Mouse (Mus musculus): ENCODE results near the gene Rnh1.

The Rnh1 gene

DNA sequence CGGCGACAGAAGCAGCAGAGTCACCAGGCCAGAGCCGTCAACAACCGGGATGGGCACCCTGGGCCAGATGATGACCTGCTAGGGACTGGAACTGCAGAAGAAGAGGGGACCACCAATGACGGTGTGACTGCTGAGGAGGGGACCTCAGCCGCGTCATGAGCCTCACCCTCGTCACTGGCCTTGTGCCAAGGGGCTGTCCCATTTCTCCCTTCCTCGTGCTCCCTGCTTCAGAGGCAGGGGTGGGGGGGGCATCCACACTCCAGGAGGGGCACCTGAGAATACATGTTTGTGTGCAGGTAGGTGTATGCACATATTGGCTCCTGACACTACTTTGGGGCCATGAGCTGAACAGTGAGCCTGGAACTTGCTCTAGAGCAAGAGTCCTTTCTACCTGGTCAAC lies 17.3 kb downstream of the Rnh1 start:
- no peak for DNase-seq

DNA sequence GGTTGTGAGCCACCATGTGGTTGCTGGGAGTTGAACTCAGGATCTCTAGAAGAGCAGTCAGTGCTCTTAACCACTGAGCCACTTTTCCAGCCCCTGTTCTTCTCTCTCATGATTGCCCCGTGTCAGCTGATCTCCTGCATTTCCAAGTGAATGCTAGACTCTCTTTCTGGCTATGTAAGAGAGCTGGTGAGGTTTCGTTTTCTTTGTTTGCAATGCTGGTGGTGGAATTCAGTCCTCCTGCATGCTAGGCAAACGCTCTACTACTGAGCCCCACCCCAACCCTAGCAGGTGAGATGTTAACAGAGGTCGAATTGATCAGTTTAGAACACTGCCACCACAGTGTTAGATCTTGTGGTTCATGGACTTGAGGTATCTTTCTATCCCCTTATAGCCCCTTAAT lies 24.0 kb downstream of the Rnh1 start:
- DNase-seq: no peak

DNA sequence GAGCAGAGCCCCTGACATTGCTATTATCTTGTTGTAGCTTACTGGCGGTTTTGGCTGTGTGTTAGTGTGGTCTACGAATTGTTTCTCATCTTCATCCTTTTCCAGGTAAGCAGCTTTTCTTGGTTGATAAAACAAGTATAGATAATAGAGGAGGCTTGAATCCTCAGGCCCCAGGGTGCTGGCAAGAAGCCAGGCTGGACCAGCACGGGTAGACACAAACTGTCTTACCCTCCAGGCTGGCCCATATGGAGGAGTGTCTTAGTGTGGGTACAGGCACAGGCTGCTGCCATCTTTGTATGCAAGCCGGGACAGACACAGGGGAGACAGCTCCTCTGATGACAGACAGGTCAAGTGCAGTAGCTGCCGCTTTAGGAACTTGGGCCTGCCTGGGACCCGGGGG lies 25.6 kb downstream of the Rnh1 start:
- no peak for DNase-seq

DNA sequence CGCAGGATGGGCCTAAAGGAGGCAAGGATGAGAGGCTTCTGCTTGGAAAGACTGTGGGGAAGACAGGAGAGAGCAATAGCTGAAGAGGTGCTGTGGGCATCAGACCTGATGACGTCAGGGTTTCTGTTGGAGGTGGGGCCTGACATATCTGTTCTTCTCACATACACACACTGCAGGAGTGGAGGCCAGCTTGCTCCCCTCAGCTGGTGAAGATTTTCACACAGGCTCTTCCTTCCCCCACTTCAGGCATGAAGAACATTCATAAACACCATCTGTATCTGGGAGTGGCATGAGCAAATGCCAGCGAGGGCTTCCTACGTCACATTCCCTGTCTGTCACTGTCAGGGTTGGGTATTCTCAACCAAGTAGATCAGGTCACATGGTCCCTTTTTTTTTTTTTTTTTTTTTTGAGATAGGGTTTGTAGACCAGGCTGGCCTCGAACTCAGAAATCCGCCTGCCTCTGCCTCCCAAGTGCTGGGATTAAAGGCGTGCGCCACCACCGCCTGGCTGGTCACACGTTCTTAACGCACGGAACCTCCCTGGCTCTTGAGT lies 26.5 kb downstream of the Rnh1 start:
- DNase-seq: no peak

DNA sequence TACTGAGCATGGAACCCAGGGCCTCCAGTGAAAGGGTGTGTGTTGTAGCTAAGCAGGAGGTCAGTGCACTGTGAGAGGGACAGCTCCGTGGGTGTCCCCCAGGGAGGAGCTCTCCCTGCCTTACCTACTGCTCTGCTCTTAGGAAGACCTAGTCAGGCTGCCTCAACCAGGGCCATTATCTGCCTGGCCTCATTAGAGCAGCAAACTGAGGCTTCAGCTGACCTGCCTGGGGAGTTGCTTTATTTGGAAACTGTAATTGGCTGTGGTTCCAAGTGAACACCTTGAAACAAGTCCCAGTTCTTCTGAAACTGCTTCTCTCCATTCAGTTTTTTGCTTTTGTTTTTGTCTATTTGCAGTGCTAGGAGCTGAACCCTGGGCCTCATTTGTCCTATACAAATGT lies 27.3 kb downstream of the Rnh1 start:
- no peak for DNase-seq

DNA sequence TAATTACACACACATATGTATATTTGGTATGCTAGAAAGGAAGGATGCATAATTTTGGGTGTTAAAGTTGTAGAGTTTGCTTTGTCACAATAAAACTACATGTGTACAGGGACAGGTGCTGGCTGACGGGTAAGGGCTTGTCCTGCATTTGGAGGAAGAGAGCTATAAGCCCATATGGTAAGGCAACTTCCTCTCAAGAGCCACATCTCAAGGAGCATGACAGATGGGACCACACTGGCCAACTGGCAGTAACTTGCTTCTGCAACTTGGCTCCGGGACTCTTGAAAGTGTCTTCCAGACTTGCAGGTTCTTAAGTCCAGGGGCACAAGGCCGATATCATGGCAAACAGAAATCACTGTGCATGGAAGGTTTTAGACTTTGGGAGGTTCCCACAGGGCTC lies 28.0 kb downstream of the Rnh1 start:
- no peak for DNase-seq

DNA sequence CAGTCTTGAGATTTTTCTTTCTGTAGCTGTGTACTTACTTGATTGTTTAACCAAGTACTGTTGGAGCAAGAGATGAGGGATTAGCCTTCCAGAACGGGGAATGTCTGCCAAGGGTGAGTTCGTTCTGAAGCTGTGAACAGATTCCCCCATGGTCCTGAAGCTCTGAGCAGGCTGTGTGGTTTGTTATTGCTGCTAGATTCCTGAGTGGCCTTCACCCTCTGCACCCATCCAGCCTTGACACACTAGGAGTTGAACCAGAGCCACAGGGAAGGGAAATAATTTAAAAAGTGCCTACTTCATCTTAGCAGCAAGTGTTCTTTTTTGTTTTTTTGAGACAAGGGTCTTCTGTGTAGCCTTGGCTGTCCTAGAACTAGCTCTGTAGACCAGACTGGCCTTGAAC lies 28.8 kb downstream of the Rnh1 start:
- DNase-seq: no peak

DNA sequence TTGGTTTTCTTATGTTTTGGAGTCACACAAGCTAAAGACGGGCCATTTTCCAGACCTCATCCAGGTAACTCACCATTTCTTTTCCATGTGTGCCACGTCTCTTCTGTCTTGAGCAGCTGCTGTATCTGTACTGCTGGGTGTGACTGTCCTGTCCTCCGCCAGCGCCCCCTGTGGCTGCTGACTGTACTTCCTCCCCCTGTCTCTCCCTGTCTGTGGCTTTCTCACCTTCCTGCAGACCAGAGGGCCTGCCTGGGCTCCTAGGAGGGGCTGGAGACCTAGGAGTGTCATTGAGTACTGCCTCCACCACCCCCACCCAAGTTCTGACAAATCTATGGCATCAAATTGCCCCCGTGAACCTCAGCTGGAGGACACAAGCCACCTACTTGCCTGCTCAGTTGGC lies 29.5 kb downstream of the Rnh1 start:
- DNase-seq: no peak

DNA sequence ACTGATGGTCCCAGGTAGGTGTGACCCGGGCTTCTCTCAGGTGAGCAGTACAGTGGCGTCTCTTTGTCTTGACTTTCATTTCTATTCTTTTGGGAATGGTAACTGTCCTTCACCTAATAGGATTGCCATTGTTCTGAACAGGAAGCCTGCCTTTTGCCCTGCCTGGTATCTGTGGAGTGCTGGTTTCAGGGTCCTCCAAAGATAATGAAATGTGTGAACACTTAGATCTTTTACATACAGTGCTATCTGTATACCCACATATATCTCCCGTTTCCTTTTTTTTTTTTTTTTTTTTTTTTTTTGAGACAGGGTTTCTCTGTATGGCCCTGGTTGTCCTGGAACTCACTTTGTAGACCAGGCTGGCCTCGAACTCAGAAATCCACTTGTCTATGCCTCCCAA lies 31.3 kb downstream of the Rnh1 start:
- no peak for DNase-seq

DNA sequence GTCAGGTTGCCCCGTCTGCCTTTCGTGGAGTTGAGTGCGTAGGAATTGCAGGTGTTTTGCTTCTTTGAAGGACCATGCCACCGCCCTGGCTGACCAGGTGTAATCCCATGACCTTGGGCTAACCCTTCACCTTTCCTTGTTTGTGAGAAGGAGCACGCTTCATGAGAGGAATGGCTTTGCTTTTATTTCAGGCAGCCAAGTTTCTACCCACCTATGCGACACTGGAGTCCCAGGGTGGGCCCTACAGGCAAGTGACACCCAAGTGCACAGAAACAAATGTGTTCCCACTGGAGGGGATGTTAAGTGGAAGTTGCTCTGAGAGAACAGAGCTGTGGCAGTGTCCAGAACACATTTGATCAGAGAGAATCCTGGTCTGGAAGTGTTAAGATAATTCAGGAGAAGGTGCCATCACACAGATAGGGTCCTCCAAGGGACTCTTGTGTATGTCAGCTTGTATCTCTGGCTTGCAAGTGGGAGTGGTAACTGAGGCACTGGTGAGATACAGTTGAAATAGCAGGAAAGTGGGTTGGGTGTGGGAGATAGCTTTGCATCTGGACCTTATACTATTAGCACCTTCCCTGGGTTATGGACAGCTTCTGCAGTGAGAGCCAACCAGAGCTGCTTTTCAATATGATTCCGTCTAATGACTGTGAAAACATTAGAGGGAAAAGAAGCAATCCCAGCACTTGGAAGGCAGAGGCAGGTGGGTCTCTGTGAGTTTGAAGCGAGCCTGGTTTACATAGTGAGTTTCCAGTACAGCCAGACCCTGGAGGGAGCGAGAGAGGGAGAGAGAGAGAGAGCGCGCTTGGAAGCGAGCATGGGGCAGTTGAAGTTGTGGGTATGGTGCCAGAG lies 40.5 kb downstream of the Rnh1 start:
- DNase-seq: no peak

DNA sequence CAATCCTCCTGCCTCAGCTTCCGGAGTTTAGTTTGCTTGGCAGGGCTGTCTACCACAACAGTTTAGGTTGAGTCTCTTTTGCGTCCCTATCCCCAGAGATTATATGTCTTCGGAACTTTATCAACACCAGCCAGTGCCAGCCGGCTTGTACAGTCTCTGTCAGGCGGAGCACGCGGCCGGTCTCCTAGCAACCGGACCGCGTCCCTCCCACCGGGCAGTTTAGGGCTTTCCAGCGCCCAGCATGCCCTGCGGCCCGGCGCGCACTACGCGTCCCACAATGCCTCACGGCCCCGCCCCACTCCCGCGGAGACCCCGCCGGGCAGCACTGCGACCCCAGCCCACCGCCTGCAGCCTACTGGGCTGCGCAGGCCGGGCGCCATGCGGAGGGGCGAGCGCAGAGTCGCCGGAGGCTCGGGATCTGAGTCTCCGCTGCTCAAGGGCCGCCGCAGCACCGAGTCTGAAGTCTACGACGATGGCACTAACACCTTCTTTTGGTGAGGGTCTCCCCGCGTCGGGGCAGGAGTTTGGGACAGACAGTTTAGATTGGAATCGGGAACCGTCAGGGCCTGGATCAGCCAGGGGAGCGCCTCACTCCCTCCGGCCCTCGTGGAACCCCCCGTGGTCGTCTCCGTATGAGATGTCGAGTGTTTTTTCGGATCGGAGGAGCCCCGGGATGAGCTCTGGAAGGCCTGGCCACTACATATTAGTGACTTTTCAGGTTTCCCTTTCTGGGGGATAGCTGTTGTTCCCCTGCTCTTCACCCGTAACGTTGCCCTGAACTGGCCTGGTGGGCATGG lies 41.4 kb downstream of the Rnh1 start:
- peak; percentile 94 for DNase-seq

DNA sequence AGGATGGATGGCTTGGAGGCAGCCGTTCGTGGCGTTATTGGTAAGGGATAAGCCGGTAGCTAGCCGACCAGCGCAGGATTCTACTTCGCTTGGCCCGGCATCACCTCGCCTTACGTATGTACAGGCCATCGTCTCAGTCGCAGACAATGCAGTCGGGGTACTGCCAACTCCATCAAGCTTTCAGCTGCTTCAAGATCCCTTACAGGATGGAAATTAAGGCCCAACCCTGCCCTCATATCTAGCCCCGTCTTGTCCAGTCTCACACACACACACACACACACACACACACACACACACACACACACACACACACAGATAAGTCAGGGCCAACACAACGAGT lies 49.2 kb downstream of the Rnh1 start:
- no peak for DNase-seq

DNA sequence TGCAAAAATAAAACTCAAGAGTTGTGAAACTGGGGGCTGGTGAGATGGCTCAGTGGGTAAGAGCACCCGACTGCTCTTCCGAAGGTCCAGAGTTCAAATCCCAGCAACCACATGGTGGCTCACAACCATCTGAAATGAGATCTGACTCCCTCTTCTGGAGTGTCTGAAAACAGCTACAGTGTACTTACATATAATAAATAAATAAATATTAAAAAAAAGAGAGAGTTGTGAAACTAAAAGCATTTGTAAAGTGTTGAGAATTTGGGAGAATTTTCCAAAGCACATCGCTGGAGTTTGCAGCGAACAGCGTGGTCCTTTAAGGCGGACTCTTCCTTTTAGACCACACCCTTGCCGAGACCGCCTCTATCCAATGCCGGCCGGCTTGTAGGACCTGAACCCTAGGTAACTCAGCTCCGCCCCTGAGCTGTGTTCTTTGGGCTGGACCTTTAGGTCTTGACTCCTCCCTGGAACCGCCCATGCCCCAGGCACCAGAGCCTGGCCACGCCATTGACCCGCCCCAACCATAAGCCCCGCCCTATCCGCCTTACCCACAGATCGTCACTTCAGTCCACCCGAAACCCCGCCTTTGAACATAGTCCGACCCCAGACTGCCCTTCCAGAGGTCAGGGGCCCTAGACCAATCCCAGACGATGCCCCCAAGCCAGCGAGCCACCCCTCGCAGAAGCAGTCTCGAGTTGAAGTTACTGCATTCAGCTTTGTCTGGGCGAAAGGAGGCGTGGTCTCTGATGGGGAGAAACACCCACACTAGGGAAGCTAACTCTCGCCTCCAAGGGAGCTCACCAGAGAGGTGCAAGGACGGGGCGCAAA lies 49.8 kb downstream of the Rnh1 start:
- peak; percentile 93 for DNase-seq

DNA sequence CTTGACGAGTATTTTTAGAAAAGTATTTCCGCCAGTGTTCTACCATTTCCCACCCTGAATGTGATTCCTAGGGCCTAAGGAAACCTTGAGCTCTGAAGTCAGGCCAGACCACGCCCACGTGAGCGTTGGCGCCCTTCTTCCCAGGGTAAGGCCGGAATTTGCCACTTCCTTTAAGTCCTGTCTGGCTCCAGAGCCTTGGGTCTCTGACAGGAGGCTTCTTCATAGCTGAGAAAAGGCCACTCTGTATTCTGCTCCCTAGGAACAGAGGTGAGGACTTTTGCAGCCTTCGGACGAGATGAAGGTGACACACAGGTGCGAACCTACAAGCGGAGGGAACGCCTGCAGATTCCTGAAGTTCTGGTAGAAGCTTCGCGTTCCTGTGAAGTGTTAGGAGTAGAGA lies 50.4 kb downstream of the Rnh1 start, which contains the start of gene Ptdss2:
Ptdss2 (plus strand) TSS at position 138 of the 400 bp plus-strand sequence.
- no peak for DNase-seq

DNA sequence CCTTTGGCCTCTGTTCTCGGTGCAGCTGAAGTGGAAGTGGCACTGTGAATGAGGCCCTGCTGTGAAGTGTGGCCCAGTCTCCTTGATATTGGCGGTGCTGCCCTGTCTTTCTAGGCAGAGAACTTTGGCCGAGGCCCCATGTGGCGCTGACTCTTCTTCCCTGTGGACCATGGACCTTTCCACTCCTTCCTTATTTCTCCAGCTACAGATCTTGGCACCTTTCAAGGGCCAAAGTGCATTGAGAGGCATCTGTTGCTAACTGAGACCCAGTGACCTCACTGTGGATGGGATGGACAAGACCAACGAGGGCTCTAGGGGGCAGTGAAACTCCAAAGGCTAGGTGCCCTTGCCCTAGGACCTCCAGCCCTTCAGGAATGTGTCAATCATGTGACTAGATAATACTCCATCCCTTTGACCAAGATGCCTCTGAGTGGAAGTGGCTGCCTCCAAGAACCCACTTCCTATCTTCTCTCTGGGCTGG lies 51.6 kb downstream of the Rnh1 start:
- DNase-seq: no peak

DNA sequence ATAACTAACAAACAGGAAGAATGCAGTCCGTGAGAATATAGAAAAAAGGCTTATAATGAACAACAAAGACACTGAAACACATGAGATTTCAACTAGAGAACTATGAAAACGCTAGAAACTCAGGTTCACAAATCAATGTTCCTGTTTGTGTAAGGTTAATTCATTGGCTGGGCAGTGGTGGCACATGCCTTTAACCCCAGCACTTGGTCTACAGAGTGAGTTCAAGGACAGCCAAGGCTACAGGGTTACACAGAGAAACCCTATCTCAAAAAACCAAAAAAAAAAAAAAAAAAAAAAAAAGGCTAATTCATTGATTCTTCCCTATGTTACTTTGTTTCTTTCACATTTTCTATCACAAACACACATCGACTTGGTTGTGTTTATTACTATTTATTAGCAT lies 52.1 kb downstream of the Rnh1 start:
- no peak for DNase-seq

DNA sequence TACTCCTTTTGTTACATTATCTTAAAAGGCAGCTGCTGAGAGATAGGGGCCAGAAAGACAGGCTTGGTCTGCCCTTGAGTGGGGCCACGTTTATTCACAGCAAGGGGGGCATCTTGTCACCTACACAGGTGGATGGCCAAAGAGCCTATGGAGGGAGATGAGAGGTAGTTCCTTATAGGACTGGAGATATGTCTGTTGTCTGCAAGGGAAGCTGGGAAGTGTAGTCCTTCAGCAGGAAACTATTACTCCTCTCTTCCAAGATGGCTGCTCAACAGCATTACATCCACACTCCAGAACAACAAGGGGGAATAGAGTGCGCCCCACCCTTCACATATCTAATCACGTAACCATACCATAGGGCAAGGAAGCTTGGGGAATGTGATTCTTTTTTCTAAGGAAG lies 53.2 kb downstream of the Rnh1 start:
- DNase-seq: no peak

DNA sequence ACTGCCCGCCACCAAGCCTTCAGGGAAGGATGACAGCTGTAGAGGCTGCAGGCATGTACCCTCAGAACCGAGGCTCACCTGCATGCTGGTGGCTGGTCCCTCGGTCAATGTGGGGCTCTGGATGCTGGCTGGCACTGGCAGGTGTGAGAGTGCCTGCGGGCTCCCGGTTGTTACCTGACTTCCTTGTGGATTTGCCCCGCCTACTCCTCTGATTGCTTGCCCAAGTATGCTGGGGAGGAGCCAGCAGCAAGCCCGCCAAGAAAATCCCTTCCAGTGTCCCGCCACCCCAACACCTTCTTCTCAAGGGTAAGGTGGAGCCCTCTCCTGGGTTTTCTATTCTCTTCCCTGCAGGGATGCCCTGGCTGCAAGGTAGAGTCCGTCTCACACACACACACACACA lies 55.0 kb downstream of the Rnh1 start, which contains the start of gene Ano9:
Ano9 (minus strand) TSS at position 171 of the 400 bp plus-strand sequence.
- DNase-seq: no peak

DNA sequence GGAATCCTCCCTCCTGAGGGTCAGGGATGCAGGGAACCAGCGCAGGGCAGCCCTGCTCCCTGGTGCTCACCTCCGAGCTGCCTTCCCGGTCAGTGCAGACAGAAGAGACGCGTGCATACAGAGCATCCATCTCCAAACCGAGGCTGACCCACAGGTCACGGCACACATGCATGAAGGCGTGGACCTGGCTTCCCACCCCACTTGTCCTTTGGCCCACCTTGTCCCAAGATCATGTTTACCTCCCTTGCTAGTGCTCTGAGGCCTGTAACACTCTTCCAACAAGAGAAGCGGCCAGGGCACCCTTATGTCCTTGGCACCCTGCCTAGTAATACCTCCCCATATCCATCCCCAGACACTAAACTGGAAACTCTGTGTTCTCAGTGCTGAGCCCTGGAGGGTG lies 56.8 kb downstream of the Rnh1 start:
- no peak for DNase-seq

All from right cerebral cortex, adult 18-20 months (tissue).